Mouse (Mus musculus): ENCODE measurements around the gene Nt5c. TPM values are rescaled to one million over a fixed set of nuclear protein-coding genes. Genes with fewer than 3 reads are reported as not detected.
A peak's percentile ranks its signal among the peaks of the same experiment; 100 is the strongest.

Nt5c gene
- total and polyA plus RNA-seq, 3 experiments: 99.3 to 102 TPM; not detected in 1

GRCm38 (mm10) chr11:115483726-115484125, 7.9 kb downstream of the Nt5c start:
- H3K9me3 ChIP-seq (replicated peaks; ENCODE audit: insufficient read depth, low read length): no peaks in the 10 kb centered on the region
- H3K27ac ChIP-seq (ENCODE audit: control insufficient read depth, low read depth, low read length): no peak overlapping the region
- H3K4me3 ChIP-seq (ENCODE audit: control insufficient read depth in 1 of 2, insufficient read depth in 1 of 2, low read depth in 2 of 2, low read length in 2 of 2): no peak overlapping the region
- H3K27me3 ChIP-seq (ENCODE audit: control insufficient read depth in 1 of 2, insufficient read depth in 2 of 2, low read length in 2 of 2): no peaks in the 10 kb centered on the region
- DNase-seq (ENCODE audit: low read depth, low spot score): peak; percentile 86
- H3K36me3 ChIP-seq (ENCODE audit: control insufficient read depth in 1 of 2, insufficient read depth in 2 of 2, low read length in 2 of 2): peaks cover 2 to 10% of the 10 kb centered on the region in 2 experiments; a peak in 3 of 4 replicates
- H3K4me1 ChIP-seq (ENCODE audit: control insufficient read depth in 1 of 2, insufficient read depth in 2 of 2, low read length in 2 of 2): peaks cover 2 to 5% of the 10 kb centered on the region in 2 experiments
- no peak overlapping the region for H3K9ac ChIP-seq (ENCODE audit: control insufficient read depth, low read depth, low read length, poor library complexity, severe bottlenecking)
- H3K79me2 ChIP-seq (ENCODE audit: control insufficient read depth, insufficient read depth, low read length, poor library complexity): no peaks in the 10 kb centered on the region; the same call in 1 of the 2 replicates
- TF ChIP-seq MAX (IDR thresholded peaks at IDR 0.05; ENCODE audit: low read length): no peak
- TF ChIP-seq E2F4 (IDR thresholded peaks at IDR 0.05; ENCODE audit: borderline replicate concordance, low read depth, low read length): no peak
- TF ChIP-seq NELFE (IDR thresholded peaks at IDR 0.05; ENCODE audit: low read depth, low read length): no peak
- TF ChIP-seq ELF1 (IDR thresholded peaks at IDR 0.05; ENCODE audit: low read depth, low read length): no peak
- TF ChIP-seq MXI1 (IDR thresholded peaks at IDR 0.05; ENCODE audit: low read depth, low read length): no peak
- no peak for TF ChIP-seq ZKSCAN1 (IDR thresholded peaks at IDR 0.05; ENCODE audit: low read depth, low read length)
- TF ChIP-seq POLR2A (IDR thresholded peaks at IDR 0.05; ENCODE audit: control insufficient read depth in 1 of 2, insufficient read depth in 1 of 2, low read depth in 1 of 2, low read length in 2 of 2, poor library complexity in 1 of 2): no peak
- no peak for TF ChIP-seq EP300 (IDR thresholded peaks at IDR 0.05; ENCODE audit: low read depth in 1 of 2, low read length in 2 of 2)
- TF ChIP-seq SIN3A (IDR thresholded peaks at IDR 0.05; ENCODE audit: low read length): peak; percentile 65; the same call in 1 of the 2 replicates
- TF ChIP-seq CHD2 (IDR thresholded peaks at IDR 0.05; ENCODE audit: low read length): no peak
- TF ChIP-seq MYC (IDR thresholded peaks at IDR 0.05; ENCODE audit: low read depth, low read length): no peak
- peak; percentile 90 to 93 (median 93) for TF ChIP-seq CTCF (IDR thresholded peaks at IDR 0.05 in 2 of 3, conservative IDR thresholded peaks at IDR 0.05 in 1 of 3; ENCODE audit: control insufficient read depth in 1 of 3, insufficient read depth in 1 of 3, low read depth in 2 of 3, low read length in 3 of 3, poor library complexity in 1 of 3, severe bottlenecking in 1 of 3)
- TF ChIP-seq NRF1 (IDR thresholded peaks at IDR 0.05; ENCODE audit: insufficient read depth, low read depth, low read length, poor library complexity, severe bottlenecking): no peak
- TF ChIP-seq JUND (IDR thresholded peaks at IDR 0.05; ENCODE audit: low read depth, low read length): 0 out of 2 replicates have a peak, but pooled peaks have one; percentile 32
- TF ChIP-seq TCF12 (IDR thresholded peaks at IDR 0.05; ENCODE audit: low read depth, low read length): no peak
- TF ChIP-seq ZNF384 (IDR thresholded peaks at IDR 0.05; ENCODE audit: low read depth, low read length): peak; percentile 66; the same call in 1 of the 2 replicates
- no peak for TF ChIP-seq ZMIZ1 (IDR thresholded peaks at IDR 0.05; ENCODE audit: low read depth, low read length)
- TF ChIP-seq GABPA (IDR thresholded peaks at IDR 0.05; ENCODE audit: low read depth, low read length): no peak
- no peak for TF ChIP-seq MYB (IDR thresholded peaks at IDR 0.05; ENCODE audit: low read depth, low read length)
- no peak for TF ChIP-seq POLR2AphosphoS2 (IDR thresholded peaks at IDR 0.05; ENCODE audit: low read length)
- TF ChIP-seq GATA1 (IDR thresholded peaks at IDR 0.05; ENCODE audit: low read depth, low read length): no peak; the same call in 1 of the 2 replicates
- no peak for TF ChIP-seq BHLHE40 (IDR thresholded peaks at IDR 0.05; ENCODE audit: borderline replicate concordance, low read depth, low read length)
- no peak for TF ChIP-seq CHD1 (IDR thresholded peaks at IDR 0.05; ENCODE audit: low read depth, low read length)
- TF ChIP-seq MEF2A (IDR thresholded peaks at IDR 0.05; ENCODE audit: extremely low read depth, insufficient replicate concordance, low read depth, low read length, poor library complexity, severe bottlenecking): no peak
- no peak for TF ChIP-seq POLR2AphosphoS5 (IDR thresholded peaks at IDR 0.05; ENCODE audit: borderline replicate concordance, low read depth, low read length)
- TF ChIP-seq RAD21 (IDR thresholded peaks at IDR 0.05; ENCODE audit: low read depth, low read length): peak; percentile 88
- no peak for TF ChIP-seq UBTF (IDR thresholded peaks at IDR 0.05; ENCODE audit: borderline replicate concordance, insufficient read depth, low read depth, low read length)
- TF ChIP-seq RCOR1 (IDR thresholded peaks at IDR 0.05; ENCODE audit: low read depth, low read length): no peak
- TF ChIP-seq ZC3H11A (IDR thresholded peaks at IDR 0.05; ENCODE audit: low read depth, low read length): peak; percentile 85
- TF ChIP-seq MAFK (IDR thresholded peaks at IDR 0.05; ENCODE audit: borderline replicate concordance, low read depth, low read length): no peak
- no peak for TF ChIP-seq MAZ (IDR thresholded peaks at IDR 0.05; ENCODE audit: low read depth, low read length)
- TF ChIP-seq HCFC1 (IDR thresholded peaks at IDR 0.05; ENCODE audit: low read depth, low read length): no peak
- no peak for TF ChIP-seq KAT2A (conservative IDR thresholded peaks at IDR 0.05; ENCODE audit: low read depth, low read length)
- TF ChIP-seq USF1 (IDR thresholded peaks at IDR 0.05; ENCODE audit: low read depth, low read length): no peak
- TF ChIP-seq ETS1 (IDR thresholded peaks at IDR 0.05; ENCODE audit: low read depth, low read length): no peak
- TF ChIP-seq USF2 (IDR thresholded peaks at IDR 0.05; ENCODE audit: borderline replicate concordance in 1 of 2, insufficient read depth in 1 of 2, low read depth in 1 of 2, low read length in 2 of 2): no peak
- TF ChIP-seq TAL1 (IDR thresholded peaks at IDR 0.05; ENCODE audit: low read length): no peak
- peak; percentile 90 for TF ChIP-seq SMC3 (IDR thresholded peaks at IDR 0.05; ENCODE audit: low read depth, low read length)

All from MEL (cell line).